Mouse (Mus musculus) CH12.LX (cell line): ENCODE measurements around the gene Slc39a3.
"Not testable (repeated sequence)": the region's sequence is repeated elsewhere in the genome, so short reads cannot be mapped to it uniquely, and the experiment has no call there.

Experiments
- CTCF ChIP-seq, 2 experiments: IDR thresholded peaks in 1 of 2; conservative IDR thresholded peaks in 1 of 2; 2 replicates each; pipeline ENCODE4 v1.5.1; 2011 to 2012; ENCODE audit warnings: low read depth in 2 of 2, low read length in 2 of 2, improper control_type of control experiment in 1 of 2, inconsistent platforms in 1 of 2, mild to moderate bottlenecking in 1 of 2, moderate library complexity in 1 of 2
- EP300 ChIP-seq: IDR thresholded peaks from 2 replicates; pipeline ENCODE4 v1.6.1; 2011; ENCODE audit warnings: low read length, improper control_type of control experiment
- GABPA ChIP-seq: IDR thresholded peaks from 2 replicates; pipeline ENCODE4 v1.6.1; 2012; ENCODE audit warnings: low read depth, low read length, improper control_type of control experiment, inconsistent platforms; ENCODE audit not compliant: insufficient replicate concordance
- HCFC1 ChIP-seq: IDR thresholded peaks from 2 replicates; pipeline ENCODE4 v1.6.1; 2012; ENCODE audit warnings: low read depth, mild to moderate bottlenecking, inconsistent platforms, low read length, improper control_type of control experiment
- MAX ChIP-seq: IDR thresholded peaks from 2 replicates; pipeline ENCODE4 v1.6.1; 2011; ENCODE audit warnings: low read length, improper control_type of control experiment
- MAZ ChIP-seq: IDR thresholded peaks from 2 replicates; pipeline ENCODE4 v1.6.1; 2012; ENCODE audit warnings: low read depth, mild to moderate bottlenecking, inconsistent platforms, low read length, improper control_type of control experiment, moderate library complexity
- MEF2A ChIP-seq: IDR thresholded peaks from 2 replicates; pipeline ENCODE4 v1.6.1; 2014; ENCODE audit warnings: low read depth, mild to moderate bottlenecking, inconsistent platforms, low read length, improper control_type of control experiment, borderline replicate concordance
- NELFE ChIP-seq: IDR thresholded peaks from 2 replicates; pipeline ENCODE4 v1.6.1; 2011; ENCODE audit warnings: low read depth, low read length, improper control_type of control experiment
- PAX5 ChIP-seq: IDR thresholded peaks from 2 replicates; pipeline ENCODE4 v1.6.1; 2012; ENCODE audit warnings: low read length, inconsistent platforms, mixed read lengths
- POLR2A ChIP-seq: IDR thresholded peaks from 2 replicates; pipeline ENCODE4 v1.6.1; 2011; ENCODE audit warnings: low read depth, mild to moderate bottlenecking, improper control_type of control experiment, low read length
- ZKSCAN1 ChIP-seq: IDR thresholded peaks from 2 replicates; pipeline ENCODE4 v1.6.1; 2012; ENCODE audit warnings: low read depth, inconsistent platforms, low read length, improper control_type of control experiment, borderline replicate concordance
- ZMIZ1 ChIP-seq: IDR thresholded peaks from 2 replicates; pipeline ENCODE4 v1.6.1; 2012; ENCODE audit warnings: low read depth, mild to moderate bottlenecking, inconsistent platforms, low read length, improper control_type of control experiment
- ZNF384 ChIP-seq: IDR thresholded peaks from 2 replicates; pipeline ENCODE4 v1.6.1; 2012; ENCODE audit warnings: low read depth, low read length, improper control_type of control experiment, inconsistent platforms

DNA sequence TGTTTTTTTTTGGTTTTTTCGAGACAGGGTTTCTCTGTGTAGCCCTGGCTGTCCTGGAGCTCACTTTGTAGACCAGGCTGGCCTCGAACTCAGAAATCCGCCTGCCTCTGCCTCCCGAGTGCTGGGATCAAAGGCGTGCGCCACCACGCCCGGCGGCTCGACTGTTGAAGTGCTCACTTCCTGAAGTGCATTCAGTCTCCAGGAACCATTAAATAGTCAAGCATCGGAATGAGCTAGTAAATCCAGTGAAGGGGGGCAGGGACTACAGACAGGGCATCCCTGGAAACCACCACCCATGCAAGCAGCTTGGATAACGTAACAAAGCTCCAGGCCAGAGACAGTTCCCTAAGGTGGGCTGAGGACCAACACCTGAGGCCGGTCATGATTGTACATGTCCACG is 8.0 kb upstream of the Slc39a3 start:
- not testable (repeated sequence) for TF ChIP-seq POLR2A; ZNF384; PAX5; CTCF (conservative IDR thresholded peaks at IDR 0.05 in 1 of 2, IDR thresholded peaks at IDR 0.05 in 1 of 2; ENCODE audit: low read depth in 2 of 2, low read length in 2 of 2); MEF2A; ZMIZ1; EP300; NELFE; HCFC1; MAZ; ZKSCAN1; MAX; GABPA
